Mouse (Mus musculus) bone marrow, adult 2 months (tissue): ENCODE results near the gene Crot.

ENCODE experiments used
- CTCF ChIP-seq: fragments of 200-500 bp; IDR thresholded peaks from 2 replicates; pipeline ENCODE4 v1.5.1; 2011; ENCODE audit warnings: low read length, control low read depth; ENCODE audit not compliant: control insufficient read depth, insufficient read depth
- POLR2A ChIP-seq: fragments of 200-500 bp; IDR thresholded peaks from 2 replicates; pipeline ENCODE4 v1.6.1; 2011; ENCODE audit warnings: low read depth, mild to moderate bottlenecking, control low read depth, low read length, borderline replicate concordance; ENCODE audit not compliant: control insufficient read depth

- TF ChIP-seq CTCF = no peak
- no peak for TF ChIP-seq POLR2A
Observed at GRCm38 (mm10) chr5:9039978-9040377, 42.9 kb upstream of the Crot start.
